In the genomic region with DNA sequence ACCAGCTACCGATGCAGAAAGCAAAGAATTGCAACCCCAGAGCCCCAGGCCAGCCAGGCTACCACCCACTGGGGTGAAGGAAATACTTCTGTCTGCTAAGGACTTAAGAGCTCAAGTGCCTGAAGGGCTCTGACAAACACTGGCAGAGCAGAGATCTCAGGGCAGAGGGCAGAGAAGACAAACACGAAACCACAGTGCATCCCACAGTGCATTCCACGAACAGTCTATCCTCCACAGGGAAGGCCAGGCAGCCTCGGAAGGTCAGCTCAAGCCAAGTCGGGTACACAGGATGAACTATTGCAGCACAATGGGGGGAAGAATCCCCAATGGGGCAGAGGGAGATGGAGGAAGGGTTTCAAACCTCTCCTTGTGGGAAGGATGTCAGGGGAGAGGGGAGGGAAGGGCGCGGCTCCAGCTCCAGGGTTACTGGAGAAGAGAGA, we compare ENCODE assay signal across 9 mouse cellular contexts.
DNase-seq lines count a peak whose midpoint lies in the region; ATAC-seq lines count a peak whose summit lies in the region.
"Had no signal": no experiment of that assay in that cellular context is flagged by ENCODE, and none has a peak within 500 bp of the region (broad histone marks: within the 10 kb centered on the region; RNA-seq: fewer than 3 reads in every experiment).

No protein-coding gene starts in this region.

- H3K27me3 ChIP-seq in kidney, embryonic 15.5 days = no peaks in the 10 kb centered on the region
- H3K27me3 ChIP-seq in hindbrain, embryonic 14.5 days (ENCODE audit: control insufficient read depth, insufficient read depth, low read length) = no peaks in the 10 kb centered on the region
- no peaks in the 10 kb centered on the region for H3K27me3 ChIP-seq in neural tube, embryonic 11.5 days (ENCODE audit: control insufficient read depth, insufficient read depth, low read length)

- H3K9me3 ChIP-seq in kidney, embryonic 15.5 days (replicated peaks) = no peaks in the 10 kb centered on the region
- H3K9me3 ChIP-seq in hindbrain, embryonic 14.5 days (ENCODE audit: control insufficient read depth, low read length) = no peaks in the 10 kb centered on the region
- H3K9me3 ChIP-seq in neural tube, embryonic 11.5 days (ENCODE audit: control insufficient read depth, low read length) = no peaks in the 10 kb centered on the region

- H3K4me2 ChIP-seq in kidney, embryonic 15.5 days = peak overlapping the region; percentile 25; the same call in 1 of the 2 replicates
- no peak overlapping the region for H3K4me2 ChIP-seq in hindbrain, embryonic 14.5 days (replicated peaks)
- no peak overlapping the region for H3K4me2 ChIP-seq in neural tube, embryonic 11.5 days (ENCODE audit: low read depth)

- peaks cover 12% of the 10 kb centered on the region for H3K4me1 ChIP-seq in kidney, embryonic 15.5 days
- peaks cover 4% of the 10 kb centered on the region; the same call in 1 of the 2 replicates for H3K4me1 ChIP-seq in hindbrain, embryonic 14.5 days (replicated peaks; ENCODE audit: control insufficient read depth, insufficient read depth, low read length)
- H3K4me1 ChIP-seq in neural tube, embryonic 11.5 days (ENCODE audit: control insufficient read depth, insufficient read depth, low read length) = peaks cover 6% of the 10 kb centered on the region; the same call in 1 of the 2 replicates

- peak overlapping the region; percentile 61 for H3K27ac ChIP-seq in kidney, embryonic 15.5 days
- 0 out of 2 replicates have a peak overlapping the region, but pooled peaks have one; percentile 35 for H3K27ac ChIP-seq in hindbrain, embryonic 14.5 days
- no peak overlapping the region for H3K27ac ChIP-seq in neural tube, embryonic 11.5 days (ENCODE audit: low read depth, low read length)

- ATAC-seq in kidney, embryonic 15.5 days (replicated peaks; ENCODE audit: low FRiP score) = no peak
- no peak for ATAC-seq in hindbrain, embryonic 14.5 days (ENCODE audit: low FRiP score)
- no peak for ATAC-seq in neural tube, embryonic 11.5 days (ENCODE audit: insufficient read depth, low FRiP score, low TSS enrichment)

- DNase-seq in kidney, postnatal 10 days = no peak
- DNase-seq in adipocyte (ENCODE audit: low spot score) = peak; percentile 26
- DNase-seq in hindbrain, embryonic 14.5 days (ENCODE audit: low spot score) = no peak
- peak; percentile 29 for DNase-seq in neural tube, embryonic 11.5 days (ENCODE audit: low spot score)
- DNase-seq in thymus, postnatal 25 days = no peak
- no peak for DNase-seq in adrenal gland, adult 2 months
- no peak for DNase-seq in right cerebral cortex, postnatal 36 days (ENCODE audit: low spot score in 2 of 2)
- DNase-seq: kidney, postnatal 36 days had no signal

- no peak overlapping the region for H3K4me3 ChIP-seq in kidney, embryonic 15.5 days (replicated peaks)
- H3K4me3 ChIP-seq in hindbrain, embryonic 14.5 days (replicated peaks; ENCODE audit: low read length) = no peak overlapping the region
- no peak overlapping the region for H3K4me3 ChIP-seq in neural tube, embryonic 11.5 days (ENCODE audit: low read depth, low read length)

- no peaks in the 10 kb centered on the region for H3K36me3 ChIP-seq in kidney, embryonic 15.5 days
- H3K36me3 ChIP-seq in hindbrain, embryonic 14.5 days (replicated peaks; ENCODE audit: control insufficient read depth, insufficient read depth) = no peaks in the 10 kb centered on the region
- H3K36me3 ChIP-seq in neural tube, embryonic 11.5 days (ENCODE audit: control insufficient read depth, insufficient read depth, low read length) = no peaks in the 10 kb centered on the region

- H3K9ac ChIP-seq in kidney, embryonic 15.5 days = no peak overlapping the region
- no peak overlapping the region for H3K9ac ChIP-seq in hindbrain, embryonic 14.5 days
- H3K9ac ChIP-seq in neural tube, embryonic 11.5 days (ENCODE audit: low read length) = no peak overlapping the region

- WGBS in kidney, embryonic 15.5 days = 5% methylated on average over 7 of the region's 7 CpGs
- WGBS in hindbrain, embryonic 14.5 days = 14% methylated on average over 7 of the region's 7 CpGs
- 6% methylated on average over 7 of the region's 7 CpGs for WGBS in neural tube, embryonic 11.5 days

Comparison
In these comparisons a context has a peak if more than half of its experiments do, and no peak if none do; other contexts are left out.
1. DNase-seq: peak in adipocyte (single experiment) and neural tube, embryonic 11.5 days (single experiment); none in kidney, postnatal 10 days (single experiment), hindbrain, embryonic 14.5 days (single experiment), thymus, postnatal 25 days (single experiment), adrenal gland, adult 2 months (single experiment) and right cerebral cortex, postnatal 36 days (0 of 2).